Mouse (Mus musculus): Measurements from ENCODE around the gene Prdm11. TPM values are rescaled to one million over a fixed set of nuclear protein-coding genes. Genes with fewer than 3 reads are reported as not detected.

Gene Prdm11
- total and polyA plus RNA-seq, 3 experiments = 0.05 to 1.8 (median 0.06) TPM

GRCm38 (mm10) chr2:92966257-92966656 is 79.7 kb downstream of the Prdm11 start:
- dilution Hi-C loops (cut with MboI; ENCODE audit: extremely low pct_ligation_motif_present, extremely low pct_unique_long_range_greater_than_20kb, low sequenced_read_pairs) = no loop called here
- Histone ChIP-seq H3K27ac (ENCODE audit: insufficient read depth, low read depth) (no peak overlapping the region), H3K27me3 (replicated peaks) (peaks cover 79% of the 10 kb centered on the region), H3K9ac (ENCODE audit: insufficient read depth, low read depth) (no peak overlapping the region), H3K4me1 (ENCODE audit: control insufficient read depth in 1 of 2, insufficient read depth in 2 of 2) (no peaks in the 10 kb centered on the region), H3K9me3 (replicated peaks; ENCODE audit: low read length) (peaks cover 3% of the 10 kb centered on the region), H3K4me3 (replicated peaks in 1 of 3; ENCODE audit: low read depth in 2 of 3, low read length in 2 of 3, poor library complexity in 1 of 3) (no peak overlapping the region), H3K36me3 (replicated peaks in 1 of 2; ENCODE audit: control insufficient read depth in 1 of 2, insufficient read depth in 1 of 2, low read length in 1 of 2) (no peaks in the 10 kb centered on the region), H3K4me2 (ENCODE audit: insufficient read depth, low read depth, poor library complexity, severe bottlenecking) (no peak overlapping the region), H3K79me2 (replicated peaks; ENCODE audit: control insufficient read depth, extremely low read depth, insufficient read depth, poor library complexity, severe bottlenecking) (no peaks in the 10 kb centered on the region)
- in situ Hi-C loops (cut with MboI; ENCODE audit: low pct_ligation_motif_present, low pct_unique_long_range_greater_than_20kb, low sequenced_read_pairs) = no loop called here
- TF ChIP-seq MYC (IDR thresholded peaks at IDR 0.05; ENCODE audit: low read depth, low read length) (no peak), SMC3 (IDR thresholded peaks at IDR 0.05; ENCODE audit: low read depth, low read length) (peak; percentile 20), MAZ (IDR thresholded peaks at IDR 0.05; ENCODE audit: low read depth, low read length) (no peak), RAD21 (IDR thresholded peaks at IDR 0.05; ENCODE audit: low read depth, low read length) (peak; percentile 13), E2F4 (IDR thresholded peaks at IDR 0.05; ENCODE audit: insufficient replicate concordance, low read depth, low read length) (no peak), MAX (IDR thresholded peaks at IDR 0.05; ENCODE audit: low read length) (no peak), CTCF (conservative IDR thresholded peaks at IDR 0.05 in 1 of 2, IDR thresholded peaks at IDR 0.05 in 1 of 2; ENCODE audit: low read depth in 2 of 2, low read length in 2 of 2) (peak in 1 of 2 experiments; percentile 27; a peak in 2 of 4 replicates), TCF12 (IDR thresholded peaks at IDR 0.05; ENCODE audit: low read depth, low read length) (no peak), ETS1 (conservative IDR thresholded peaks at IDR 0.05; ENCODE audit: low read depth, low read length) (no peak), GABPA (IDR thresholded peaks at IDR 0.05; ENCODE audit: insufficient replicate concordance, low read depth, low read length) (no peak), EP300 (IDR thresholded peaks at IDR 0.05; ENCODE audit: low read length) (no peak), ZKSCAN1 (IDR thresholded peaks at IDR 0.05; ENCODE audit: borderline replicate concordance, low read depth, low read length) (no peak), UBTF (IDR thresholded peaks at IDR 0.05; ENCODE audit: low read depth, low read length) (no peak), POLR2AphosphoS2 (IDR thresholded peaks at IDR 0.05; ENCODE audit: low read depth, low read length) (no peak)
- no peak for DNase-seq (ENCODE audit: extremely low read depth)

GRCm38 (mm10) chr2:92964345-92964744 is 81.6 kb downstream of the Prdm11 start:
- Histone ChIP-seq H3K9me3 (replicated peaks; ENCODE audit: low read length) (peaks cover 3% of the 10 kb centered on the region), H3K4me3 (replicated peaks in 1 of 3; ENCODE audit: low read depth in 2 of 3, low read length in 2 of 3, poor library complexity in 1 of 3) (no peak overlapping the region), H3K4me1 (ENCODE audit: control insufficient read depth in 1 of 2, insufficient read depth in 2 of 2) (no peaks in the 10 kb centered on the region), H3K27me3 (replicated peaks) (peaks cover 80% of the 10 kb centered on the region), H3K79me2 (replicated peaks; ENCODE audit: control insufficient read depth, extremely low read depth, insufficient read depth, poor library complexity, severe bottlenecking) (no peaks in the 10 kb centered on the region), H3K27ac (ENCODE audit: insufficient read depth, low read depth) (no peak overlapping the region), H3K9ac (ENCODE audit: insufficient read depth, low read depth) (no peak overlapping the region), H3K4me2 (ENCODE audit: insufficient read depth, low read depth, poor library complexity, severe bottlenecking) (no peak overlapping the region), H3K36me3 (replicated peaks in 1 of 2; ENCODE audit: control insufficient read depth in 1 of 2, insufficient read depth in 1 of 2, low read length in 1 of 2) (no peaks in the 10 kb centered on the region)
- in situ Hi-C loops (cut with MboI; ENCODE audit: low pct_ligation_motif_present, low pct_unique_long_range_greater_than_20kb, low sequenced_read_pairs) = no loop called here
- dilution Hi-C loops (cut with MboI; ENCODE audit: extremely low pct_ligation_motif_present, extremely low pct_unique_long_range_greater_than_20kb, low sequenced_read_pairs) = no loop called here
- no peak for DNase-seq (ENCODE audit: extremely low read depth)
- TF ChIP-seq RCOR1 (conservative IDR thresholded peaks at IDR 0.05; ENCODE audit: low read depth, low read length) (no peak), POLR2AphosphoS2 (IDR thresholded peaks at IDR 0.05; ENCODE audit: low read depth, low read length) (no peak), SIN3A (IDR thresholded peaks at IDR 0.05; ENCODE audit: low read length) (no peak), BHLHE40 (IDR thresholded peaks at IDR 0.05; ENCODE audit: low read depth, low read length) (no peak), PAX5 (IDR thresholded peaks at IDR 0.05; ENCODE audit: low read length) (no peak), CHD1 (IDR thresholded peaks at IDR 0.05; ENCODE audit: low read depth, low read length) (no peak), NRF1 (IDR thresholded peaks at IDR 0.05; ENCODE audit: low read depth, low read length) (no peak)

All from CH12.LX (cell line).